Mouse (Mus musculus): ENCODE results near the gene Map4k4. TPM values are rescaled to one million over a fixed set of nuclear protein-coding genes. Genes with fewer than 3 reads are reported as not detected.

Map4k4 gene
- polyA plus RNA-seq, 1 experiment: 166 TPM

- 69% methylated on average over 13 of the region's 13 CpGs for WGBS
- TF ChIP-seq POLR2A (IDR thresholded peaks at IDR 0.05; ENCODE audit: borderline replicate concordance, insufficient read depth, low read length) (no peak), CTCF (IDR thresholded peaks at IDR 0.05; ENCODE audit: borderline replicate concordance, insufficient read depth, low read depth, low read length) (no peak)
- DNase-seq: no peak
- Histone ChIP-seq H3K4me1 (ENCODE audit: control insufficient read depth, insufficient read depth, low read length) (peaks cover 24% of the 10 kb centered on the region), H3K27ac (ENCODE audit: insufficient read depth, low read length) (no peak overlapping the region), H3K27me3 (ENCODE audit: control insufficient read depth, insufficient read depth, low read length) (no peaks in the 10 kb centered on the region), H3K4me3 (replicated peaks; ENCODE audit: insufficient read depth, low read depth, low read length) (no peak overlapping the region)
Observed at GRCm38 (mm10) chr1:39917855-39918516, 17.3 kb downstream of the Map4k4 start.

GRCm38 (mm10) chr1:39918517-39919115 is 17.9 kb downstream of the Map4k4 start:
- no peak for TF ChIP-seq POLR2A (IDR thresholded peaks at IDR 0.05; ENCODE audit: borderline replicate concordance, insufficient read depth, low read length)
- TF ChIP-seq CTCF (IDR thresholded peaks at IDR 0.05; ENCODE audit: borderline replicate concordance, insufficient read depth, low read depth, low read length): no peak
- no peak overlapping the region for H3K4me3 ChIP-seq (replicated peaks; ENCODE audit: insufficient read depth, low read depth, low read length)
- H3K27me3 ChIP-seq (ENCODE audit: control insufficient read depth, insufficient read depth, low read length): no peaks in the 10 kb centered on the region
- H3K4me1 ChIP-seq (ENCODE audit: control insufficient read depth, insufficient read depth, low read length): peaks cover 30% of the 10 kb centered on the region
- DNase-seq: no peak
- H3K27ac ChIP-seq (ENCODE audit: insufficient read depth, low read length): no peak overlapping the region
- WGBS: 52% methylated on average over 7 of the region's 7 CpGs

- Histone ChIP-seq H3K27me3 (ENCODE audit: control insufficient read depth, insufficient read depth, low read length) (no peaks in the 10 kb centered on the region), H3K4me1 (ENCODE audit: control insufficient read depth, insufficient read depth, low read length) (peaks cover 38% of the 10 kb centered on the region), H3K4me3 (replicated peaks; ENCODE audit: insufficient read depth, low read depth, low read length) (no peak overlapping the region), H3K27ac (ENCODE audit: insufficient read depth, low read length) (no peak overlapping the region)
- 78% methylated on average over 2 of the region's 2 CpGs for WGBS
- TF ChIP-seq CTCF (IDR thresholded peaks at IDR 0.05; ENCODE audit: borderline replicate concordance, insufficient read depth, low read depth, low read length) (no peak), POLR2A (IDR thresholded peaks at IDR 0.05; ENCODE audit: borderline replicate concordance, insufficient read depth, low read length) (no peak)
- DNase-seq: no peak
Observed at GRCm38 (mm10) chr1:39920616-39921015, 19.9 kb downstream of the Map4k4 start.

- Histone ChIP-seq H3K27me3 (ENCODE audit: control insufficient read depth, insufficient read depth, low read length) (no peaks in the 10 kb centered on the region), H3K4me1 (ENCODE audit: control insufficient read depth, insufficient read depth, low read length) (peaks cover 45% of the 10 kb centered on the region), H3K4me3 (replicated peaks; ENCODE audit: insufficient read depth, low read depth, low read length) (no peak overlapping the region), H3K27ac (ENCODE audit: insufficient read depth, low read length) (no peak overlapping the region)
- WGBS: 45% methylated on average over 3 of the region's 3 CpGs
- no peak for DNase-seq
- no peak for TF ChIP-seq POLR2A (IDR thresholded peaks at IDR 0.05; ENCODE audit: borderline replicate concordance, insufficient read depth, low read length)
- TF ChIP-seq CTCF (IDR thresholded peaks at IDR 0.05; ENCODE audit: borderline replicate concordance, insufficient read depth, low read depth, low read length): no peak
Observed at GRCm38 (mm10) chr1:39921996-39922395, 21.3 kb downstream of the Map4k4 start.

GRCm38 (mm10) chr1:39922714-39923113 is 22.0 kb downstream of the Map4k4 start:
- Histone ChIP-seq H3K27me3 (ENCODE audit: control insufficient read depth, insufficient read depth, low read length) (no peaks in the 10 kb centered on the region), H3K4me3 (replicated peaks; ENCODE audit: insufficient read depth, low read depth, low read length) (no peak overlapping the region), H3K4me1 (ENCODE audit: control insufficient read depth, insufficient read depth, low read length) (peaks cover 45% of the 10 kb centered on the region), H3K27ac (ENCODE audit: insufficient read depth, low read length) (peak overlapping the region; percentile 5; the same call in 1 of the 2 replicates)
- no peak for TF ChIP-seq CTCF (IDR thresholded peaks at IDR 0.05; ENCODE audit: borderline replicate concordance, insufficient read depth, low read depth, low read length)
- TF ChIP-seq POLR2A (IDR thresholded peaks at IDR 0.05; ENCODE audit: borderline replicate concordance, insufficient read depth, low read length): no peak
- WGBS: 32% methylated on average over 8 of the region's 8 CpGs
- DNase-seq: no peak

GRCm38 (mm10) chr1:39923395-39924337 is 23.0 kb downstream of the Map4k4 start:
- no peak for DNase-seq
- peaks cover 39% of the 10 kb centered on the region for H3K4me1 ChIP-seq (ENCODE audit: control insufficient read depth, insufficient read depth, low read length)
- 35% methylated on average over 15 of the region's 15 CpGs for WGBS
- no peak overlapping the region for H3K4me3 ChIP-seq (replicated peaks; ENCODE audit: insufficient read depth, low read depth, low read length)
- TF ChIP-seq CTCF (IDR thresholded peaks at IDR 0.05; ENCODE audit: borderline replicate concordance, insufficient read depth, low read depth, low read length) (no peak), POLR2A (IDR thresholded peaks at IDR 0.05; ENCODE audit: borderline replicate concordance, insufficient read depth, low read length) (no peak)
- H3K27me3 ChIP-seq (ENCODE audit: control insufficient read depth, insufficient read depth, low read length): no peaks in the 10 kb centered on the region
- peak overlapping the region; percentile 5; the same call in 1 of the 2 replicates for H3K27ac ChIP-seq (ENCODE audit: insufficient read depth, low read length)

GRCm38 (mm10) chr1:39931055-39931454 is 30.3 kb downstream of the Map4k4 start:
- Histone ChIP-seq H3K4me3 (replicated peaks; ENCODE audit: insufficient read depth, low read depth, low read length) (no peak overlapping the region), H3K27ac (ENCODE audit: insufficient read depth, low read length) (no peak overlapping the region)
- TF ChIP-seq POLR2A (IDR thresholded peaks at IDR 0.05; ENCODE audit: borderline replicate concordance, insufficient read depth, low read length): no peak
- TF ChIP-seq CTCF (IDR thresholded peaks at IDR 0.05; ENCODE audit: borderline replicate concordance, insufficient read depth, low read depth, low read length): no peak

More at GRCm38 (mm10) chr1:39931055-39931454, 30.3 kb downstream of the Map4k4 start:
- no peak for DNase-seq
- Histone ChIP-seq H3K27me3 (ENCODE audit: control insufficient read depth, insufficient read depth, low read length) (no peaks in the 10 kb centered on the region), H3K4me1 (ENCODE audit: control insufficient read depth, insufficient read depth, low read length) (peaks cover 51% of the 10 kb centered on the region)
- 29% methylated on average over 7 of the region's 7 CpGs for WGBS
